Mouse (Mus musculus) gastrocnemius, postnatal 4 days (tissue): ENCODE results near the gene Trabd2b. TPM values are rescaled to one million over a fixed set of nuclear protein-coding genes. Genes with fewer than 3 reads are reported as not detected.

Experiments
- DNase-seq, 2 experiments: peaks; one replicate each; pipeline ENCODE4 v3.0.0; 2021 to 2022; ENCODE audit warnings: low spot score in 2 of 2, mixed read lengths in 2 of 2
- total RNA-seq, 2 experiments: library from RNA; stranded (reverse); gene quantifications; 2 replicates each; pipeline ENCODE4 v1.2.3; 2021

Trabd2b gene
- total RNA-seq, 2 experiments from 2014 or later = 3.1 to 3.8 TPM

DNA sequence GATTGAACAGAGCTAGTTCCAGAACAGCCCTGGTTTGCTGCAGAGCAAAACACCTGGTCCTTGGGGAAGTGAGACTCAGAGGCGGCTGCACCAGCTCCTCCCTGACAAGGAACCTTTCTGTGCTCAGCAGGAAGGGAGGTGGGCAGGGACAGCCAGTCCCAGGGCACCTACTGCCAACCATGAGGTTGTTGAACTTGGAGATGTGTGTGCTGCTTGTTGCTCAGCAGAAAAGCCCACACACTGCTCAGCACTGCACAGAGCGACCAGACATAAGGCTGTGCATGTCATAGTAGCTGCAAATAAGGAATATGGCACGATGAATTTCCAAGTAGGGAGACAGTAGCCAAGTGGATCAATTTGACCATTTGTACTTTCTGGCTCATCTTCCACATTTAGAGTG, 81.2 kb downstream of the Trabd2b start:
- no peak for DNase-seq

DNA sequence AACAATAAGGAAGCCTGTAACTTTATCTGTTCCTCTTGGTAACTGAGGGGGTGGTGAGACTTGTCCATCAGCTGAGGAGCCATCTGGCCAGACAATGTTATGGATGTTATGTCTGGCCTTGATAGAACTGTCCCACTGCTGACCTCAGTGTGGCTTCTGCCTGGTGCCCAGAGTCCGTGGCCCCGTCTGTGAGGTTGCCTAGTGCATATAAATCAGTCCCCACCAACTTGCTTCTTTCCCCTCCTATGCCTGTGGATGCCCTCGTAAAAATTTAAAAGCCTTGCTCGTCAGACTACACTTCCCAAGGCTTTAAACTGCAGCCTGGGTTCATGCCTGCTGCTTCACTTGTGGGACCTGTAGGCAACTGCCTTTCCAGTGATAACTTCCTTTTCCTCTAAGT, 85.6 kb downstream of the Trabd2b start:
- no peak for DNase-seq

DNA sequence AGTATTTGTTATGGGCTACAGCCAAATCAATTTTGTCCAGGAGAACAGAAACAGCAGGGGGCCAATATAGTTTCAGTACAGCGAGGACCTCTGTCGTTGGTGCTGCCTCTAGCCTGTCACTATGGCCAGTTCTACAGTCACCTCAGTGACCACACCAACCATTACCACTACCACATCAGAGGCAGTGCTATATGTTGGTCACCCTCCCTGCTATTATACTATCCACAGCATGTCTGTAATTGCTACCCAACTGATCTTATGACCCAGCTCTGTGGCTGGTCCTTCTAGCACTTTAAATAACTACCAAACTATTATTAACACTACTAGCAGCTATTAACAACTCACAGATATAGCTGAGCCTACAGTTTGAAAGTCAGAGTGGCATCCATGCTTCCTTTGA, 87.5 kb downstream of the Trabd2b start:
- DNase-seq = no peak

DNA sequence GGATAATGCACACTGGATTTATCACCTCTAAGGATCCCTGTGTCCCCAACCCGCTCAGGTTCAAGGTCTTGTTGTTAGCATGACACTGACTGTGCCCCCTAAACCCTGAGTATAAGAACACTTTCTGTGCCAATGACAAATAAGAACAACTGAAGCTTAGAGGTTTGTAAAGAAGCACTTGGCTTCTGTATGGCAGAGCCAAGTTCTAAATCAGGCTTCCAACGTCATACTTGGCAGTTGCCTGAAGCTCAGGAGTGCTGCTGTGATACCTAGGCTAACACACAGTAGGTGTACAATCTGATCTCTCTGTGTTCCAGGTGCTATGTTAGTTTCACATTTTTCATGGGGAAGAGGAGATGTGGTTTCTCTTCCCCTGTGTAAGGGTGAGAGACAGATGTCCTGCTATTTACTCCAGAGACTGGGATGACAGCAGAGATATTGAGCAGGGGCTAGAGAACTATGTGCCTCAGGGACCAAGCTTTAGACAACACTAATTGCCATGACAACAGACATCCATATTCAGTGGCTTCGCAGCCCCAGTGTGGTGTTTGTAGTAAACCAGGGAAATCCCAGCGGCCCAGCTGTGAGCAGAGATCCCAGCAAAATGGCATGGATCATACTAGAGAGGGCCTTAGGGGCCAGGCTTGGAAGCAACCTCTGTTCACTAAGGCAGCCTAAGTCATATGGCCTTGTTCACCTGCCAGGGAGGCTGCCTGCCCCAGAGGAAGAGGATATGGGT, 89.3 kb downstream of the Trabd2b start:
- DNase-seq = no peak

DNA sequence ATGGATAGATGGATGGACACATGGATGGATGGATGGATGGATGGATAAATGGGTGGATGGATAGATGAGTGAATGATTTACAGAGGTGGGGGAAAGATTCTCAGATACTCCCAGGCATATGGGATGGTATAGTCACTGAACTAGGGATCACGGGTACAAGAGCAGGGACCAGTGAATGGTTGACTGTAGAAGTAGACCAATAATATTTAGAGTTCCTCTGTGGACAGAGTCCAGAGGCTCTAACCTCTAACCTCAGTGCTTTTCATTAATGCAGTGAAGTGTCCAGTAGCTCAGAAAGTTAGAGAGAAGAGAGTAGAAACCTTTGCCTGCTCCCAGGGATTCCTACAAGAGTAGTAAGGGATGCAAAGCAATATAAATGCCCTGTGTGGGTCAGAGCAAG, 93.1 kb downstream of the Trabd2b start:
- no peak for DNase-seq

DNA sequence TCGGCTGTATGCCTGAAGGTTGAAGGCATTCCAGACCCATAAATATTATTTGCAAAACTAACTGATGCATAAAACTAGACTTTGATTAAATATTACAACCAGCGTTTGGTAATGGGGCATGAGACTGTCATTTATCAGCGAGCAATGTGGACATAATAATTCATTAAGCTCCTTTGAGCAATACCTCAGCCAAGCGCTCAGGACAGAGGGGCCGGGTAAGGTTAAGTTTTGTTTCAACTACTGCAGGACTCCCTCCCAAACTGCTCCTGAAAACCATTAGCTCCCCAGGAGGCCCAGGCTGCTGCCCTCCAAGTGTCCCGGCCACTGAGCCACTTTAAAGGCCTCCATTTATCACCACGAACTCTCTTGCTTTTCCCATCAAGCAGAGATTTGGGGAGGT, 93.8 kb downstream of the Trabd2b start:
- no peak for DNase-seq

DNA sequence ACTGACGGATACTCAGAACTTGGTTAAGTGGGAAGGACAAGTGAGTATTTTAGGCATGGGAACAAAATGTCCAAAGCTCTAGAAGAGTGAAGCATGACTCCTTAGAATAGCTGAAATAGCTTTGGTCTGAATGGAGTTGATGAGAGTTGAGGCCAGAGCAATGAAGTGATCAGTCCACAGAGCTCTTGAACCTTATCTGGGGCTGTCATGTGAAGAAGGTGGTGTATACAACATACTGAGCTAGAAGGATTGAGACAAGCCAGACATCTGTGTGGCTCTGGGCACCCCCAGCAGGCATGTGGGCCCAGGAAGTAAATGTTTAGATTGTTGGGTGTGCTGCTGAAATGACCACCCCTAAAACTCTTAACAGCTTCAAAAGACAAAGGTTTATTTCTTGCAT, 94.5 kb downstream of the Trabd2b start:
- no peak for DNase-seq

DNA sequence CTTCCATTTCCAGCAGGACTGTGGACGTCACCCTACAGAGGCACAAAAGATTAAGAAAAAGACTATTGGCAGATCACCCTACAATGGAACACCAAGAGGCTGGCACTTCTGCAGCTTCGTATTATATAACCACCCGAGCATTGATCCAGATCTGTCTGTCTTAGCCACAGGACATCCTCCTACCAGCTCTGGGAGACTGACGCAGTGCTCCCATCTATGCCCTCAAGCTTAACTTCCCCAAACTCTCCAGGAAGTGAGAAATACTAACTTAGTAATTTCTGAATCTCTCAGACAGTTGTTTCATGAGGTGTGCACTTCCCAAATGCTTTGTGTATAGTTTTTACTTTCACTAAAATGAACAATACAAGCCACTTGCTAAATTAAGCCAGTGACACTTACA, 95.1 kb downstream of the Trabd2b start:
- DNase-seq = no peak

DNA sequence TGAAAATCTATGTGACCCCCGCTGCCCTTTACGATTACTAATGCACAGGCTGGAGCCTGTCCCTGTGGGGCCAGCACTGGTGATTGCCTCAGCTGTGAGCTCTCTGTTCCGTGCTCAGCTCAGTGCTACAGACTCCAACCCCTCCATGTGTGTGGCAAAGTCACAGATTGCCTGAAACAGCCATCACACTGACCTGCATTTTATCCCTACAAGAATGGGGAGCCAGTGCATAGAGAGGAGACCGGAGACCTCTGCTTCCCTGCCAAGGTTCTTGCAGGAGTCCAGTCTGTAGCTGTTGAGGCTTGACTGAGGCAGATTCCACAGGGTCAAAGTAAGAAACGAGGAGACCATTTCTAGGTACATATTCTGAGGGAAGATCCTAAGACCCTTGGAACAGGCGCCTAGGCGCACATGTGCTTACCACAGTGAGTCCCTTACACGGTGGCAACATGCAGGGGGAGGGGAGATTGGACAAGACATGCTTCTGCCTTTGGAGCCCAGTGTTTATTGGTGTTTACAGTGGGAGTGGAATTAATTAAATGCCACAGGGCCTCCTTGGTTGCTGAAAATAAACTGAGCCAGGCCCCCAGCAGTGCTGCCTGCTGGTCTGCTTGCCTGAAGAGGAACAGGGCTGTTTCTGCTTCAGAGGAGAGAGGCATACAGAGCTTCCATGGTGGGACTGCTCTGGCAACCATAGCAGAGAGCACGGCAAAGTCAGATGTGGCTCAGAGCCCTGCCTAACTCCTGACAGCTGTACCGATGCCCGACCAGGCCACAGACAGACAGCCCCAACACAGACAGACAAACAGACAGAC, 97.9 kb downstream of the Trabd2b start:
- DNase-seq = no peak

DNA sequence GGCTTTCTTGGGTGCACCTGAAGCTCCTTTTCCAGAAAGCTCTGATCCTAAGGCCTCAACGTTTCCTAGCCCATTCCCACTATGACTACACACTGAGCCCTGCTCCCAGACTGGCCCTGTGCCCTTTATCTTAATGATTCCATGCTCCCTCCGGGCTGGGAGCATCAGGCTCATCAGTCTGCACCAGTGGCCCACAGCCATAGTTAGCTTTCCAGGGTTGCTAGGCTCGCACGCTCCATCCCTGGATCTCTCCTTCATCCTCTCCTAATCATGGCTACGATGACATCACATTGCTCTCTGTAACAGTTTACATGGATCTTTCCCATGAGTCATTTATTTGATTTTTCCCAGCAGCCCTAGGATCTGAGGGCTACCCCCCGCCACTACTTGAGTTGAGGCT, 103.1 kb downstream of the Trabd2b start:
- no peak for DNase-seq

DNA sequence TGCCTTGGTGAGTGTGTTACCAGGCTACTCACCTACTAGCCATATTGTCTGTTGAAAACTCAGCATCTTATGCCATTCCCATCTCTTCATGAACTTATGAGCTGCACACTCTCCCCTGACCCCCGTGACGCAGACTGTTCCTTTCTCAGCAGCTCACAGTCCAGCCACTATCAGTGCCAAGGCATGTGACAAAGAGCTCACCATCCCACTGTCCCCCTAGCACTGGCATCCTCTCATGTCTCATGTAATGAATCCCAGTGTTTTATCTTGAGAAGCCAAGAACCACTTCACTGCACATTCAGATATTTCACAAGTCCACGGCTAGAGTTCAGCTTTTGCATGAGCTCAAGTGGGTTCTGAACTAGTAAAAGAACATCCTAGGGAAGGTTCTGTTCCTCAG, 105.1 kb downstream of the Trabd2b start:
- no peak for DNase-seq

DNA sequence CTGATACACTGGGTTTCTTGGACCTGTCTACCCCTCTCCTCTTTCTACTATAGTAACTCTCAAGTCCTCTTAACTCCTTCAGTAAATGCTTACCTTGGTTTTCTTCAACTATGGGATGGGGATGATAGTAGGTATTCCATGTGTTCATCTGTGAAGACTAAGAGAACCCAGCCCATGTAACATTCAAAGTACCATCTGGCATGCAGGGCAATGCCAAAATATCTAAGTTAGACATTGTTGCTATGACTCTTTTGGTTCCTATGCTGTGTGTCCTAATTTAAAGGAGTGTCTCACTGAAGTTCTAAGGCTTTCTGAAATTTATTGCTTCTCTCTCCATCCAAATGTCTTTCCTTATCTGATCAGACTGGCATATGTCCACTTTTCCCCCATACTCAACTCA, 106.6 kb downstream of the Trabd2b start:
- no peak for DNase-seq

DNA sequence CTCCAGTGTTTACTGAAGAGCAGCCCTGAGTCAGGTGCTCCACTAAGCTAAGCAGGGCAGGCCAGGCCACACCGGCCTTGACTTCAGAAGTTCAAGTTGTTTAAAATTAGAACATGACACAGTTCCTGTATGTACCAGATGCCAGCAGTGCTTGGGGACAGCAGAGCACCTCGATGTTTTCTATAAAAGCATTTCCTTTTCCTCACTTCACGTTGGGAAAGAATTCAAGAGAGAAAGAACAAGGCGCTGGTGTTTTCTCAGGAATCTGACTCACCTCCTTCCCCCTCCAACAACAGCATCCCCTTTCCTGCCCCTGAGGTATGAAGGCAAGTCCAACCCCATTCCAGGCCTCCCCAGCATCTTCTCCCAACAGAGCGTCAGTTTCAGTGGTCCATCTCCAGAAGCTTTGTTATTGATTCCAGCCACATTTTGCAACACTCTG, 108.8 kb downstream of the Trabd2b start:
- no peak for DNase-seq

DNA sequence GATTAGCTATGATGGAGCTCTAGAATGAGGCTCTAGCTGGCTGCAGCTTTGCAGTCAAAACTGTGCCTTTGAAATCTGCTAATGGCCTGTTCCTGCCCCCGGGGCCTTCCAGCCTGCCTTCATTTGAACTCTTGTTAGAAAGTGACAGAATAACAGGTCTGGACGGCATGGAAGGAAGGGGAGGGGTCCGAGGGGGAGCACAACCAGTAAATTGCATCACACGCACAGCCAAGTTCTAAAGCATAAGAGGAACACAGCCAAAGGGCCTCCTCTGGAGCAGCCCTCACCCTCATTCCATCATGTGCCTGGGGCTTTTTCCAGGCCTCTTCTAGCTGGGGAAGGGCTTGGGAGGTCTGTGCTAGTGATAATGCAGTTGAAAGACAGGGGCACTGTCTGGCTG, 110.1 kb downstream of the Trabd2b start:
- no peak for DNase-seq

DNA sequence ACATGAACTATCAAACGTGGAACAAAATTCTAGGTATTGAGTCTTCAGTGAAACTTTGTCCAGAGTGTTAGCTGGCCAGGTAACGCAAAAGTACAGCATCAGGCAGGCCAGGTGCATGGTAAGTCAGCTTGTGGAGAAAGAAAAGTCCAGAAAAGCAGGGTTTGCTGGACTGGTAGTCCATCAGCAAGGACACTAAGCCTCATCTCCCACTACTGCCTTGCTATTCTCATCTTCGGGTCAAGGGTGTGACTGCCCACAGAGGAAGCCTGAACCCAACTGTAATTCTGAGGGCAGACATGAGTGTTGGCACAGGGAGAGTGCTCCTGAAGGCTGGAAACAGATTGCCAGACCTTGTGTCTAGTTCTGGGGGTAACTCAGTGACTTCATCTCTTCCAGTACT, 111.5 kb downstream of the Trabd2b start:
- no peak for DNase-seq

DNA sequence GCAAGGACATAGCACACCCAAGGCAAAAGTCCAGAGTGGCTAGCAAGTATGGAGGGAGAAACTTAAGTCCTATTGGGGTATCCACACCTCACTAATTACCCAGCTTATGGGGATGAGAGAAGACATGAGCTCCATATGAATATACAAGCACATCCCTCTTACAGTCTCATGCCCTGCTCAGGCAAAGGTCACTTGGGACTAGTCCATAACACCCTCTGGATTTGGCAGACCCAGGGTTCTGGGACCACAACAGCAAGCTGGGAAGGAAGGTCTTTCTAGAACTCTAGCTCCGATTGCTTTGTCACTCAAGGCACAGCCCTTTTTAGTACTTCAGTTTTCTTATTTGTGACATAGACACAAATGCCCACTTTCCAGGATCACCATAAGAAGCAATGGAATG, 112.0 kb downstream of the Trabd2b start:
- no peak for DNase-seq

DNA sequence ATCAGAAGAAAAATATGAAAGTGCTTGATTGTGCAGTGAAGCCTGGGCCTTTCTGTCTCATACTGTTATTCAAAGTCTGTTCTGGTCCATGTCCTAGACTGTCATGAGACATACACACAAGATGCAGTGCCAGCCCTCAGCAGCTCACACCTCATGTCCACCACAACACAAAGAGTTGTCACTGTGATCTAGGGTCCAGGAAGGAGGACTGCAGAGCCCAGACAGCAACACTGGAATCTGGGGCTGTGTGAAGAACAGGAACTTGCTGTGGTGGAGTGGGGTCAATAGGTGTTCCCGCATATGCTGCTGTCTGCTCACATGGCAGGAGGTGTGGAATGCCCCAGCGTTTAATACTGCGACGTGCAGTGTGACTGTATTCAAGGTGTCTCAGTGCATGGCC, 112.8 kb downstream of the Trabd2b start:
- no peak for DNase-seq

DNA sequence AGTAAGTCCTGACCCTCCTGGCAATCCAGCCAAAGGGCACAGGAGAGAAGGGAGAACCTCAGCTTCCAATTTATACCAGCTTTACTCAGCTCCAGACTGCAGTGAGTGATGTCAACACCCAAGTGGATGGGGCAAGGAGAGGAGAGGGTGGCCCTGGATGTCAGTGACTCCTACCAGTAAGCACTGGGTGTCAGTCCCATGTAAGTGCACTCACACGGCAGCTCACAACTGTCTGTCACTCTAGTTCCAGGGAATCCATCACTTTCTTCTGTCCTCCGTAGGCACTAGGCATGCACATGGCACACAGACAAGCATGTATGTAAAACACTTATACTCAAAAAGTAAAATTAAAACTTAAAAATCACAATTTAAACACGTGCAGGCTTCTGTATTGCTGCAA, 113.4 kb downstream of the Trabd2b start:
- DNase-seq = no peak

DNA sequence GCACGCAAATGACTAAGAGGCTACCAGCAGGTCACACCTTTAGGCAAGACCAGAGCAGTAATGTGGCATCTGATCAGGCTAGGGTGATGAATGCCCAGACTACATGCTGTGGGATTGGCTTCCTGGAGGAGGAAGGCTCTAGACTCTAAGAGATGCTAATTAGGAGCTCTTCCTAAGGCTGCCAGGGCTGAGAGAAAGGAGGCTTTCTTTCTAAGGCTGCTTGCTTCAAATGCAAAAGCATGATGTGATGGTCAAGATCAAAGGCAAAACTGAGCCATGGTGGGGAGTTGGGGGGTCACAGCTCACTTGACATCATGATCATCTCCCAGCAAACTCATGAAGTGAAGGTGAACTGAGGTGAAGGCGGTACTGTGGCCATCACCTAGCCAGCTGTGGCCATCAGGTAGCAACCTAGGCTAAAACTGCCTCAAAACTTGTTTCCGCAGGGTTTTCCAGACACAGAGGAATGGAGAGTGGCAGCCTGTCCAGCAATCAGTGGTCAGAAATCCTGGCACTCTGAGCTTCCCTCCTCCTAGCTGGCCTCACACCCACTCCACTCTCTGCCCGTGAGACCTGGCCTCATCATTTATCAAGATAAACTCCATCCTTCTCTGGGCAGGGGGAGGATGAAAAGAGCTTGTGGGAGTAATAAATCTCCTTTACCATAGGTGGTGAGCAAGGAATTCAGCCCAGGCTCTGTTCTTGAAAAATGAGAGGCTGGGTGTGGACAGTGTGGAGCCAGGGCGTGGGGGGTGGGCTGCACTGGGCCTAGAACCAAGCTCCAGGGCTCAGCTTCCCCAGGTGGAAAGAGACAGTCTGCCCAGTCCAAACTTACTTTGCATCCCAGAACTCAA, 117.0 kb downstream of the Trabd2b start:
- no peak for DNase-seq

DNA sequence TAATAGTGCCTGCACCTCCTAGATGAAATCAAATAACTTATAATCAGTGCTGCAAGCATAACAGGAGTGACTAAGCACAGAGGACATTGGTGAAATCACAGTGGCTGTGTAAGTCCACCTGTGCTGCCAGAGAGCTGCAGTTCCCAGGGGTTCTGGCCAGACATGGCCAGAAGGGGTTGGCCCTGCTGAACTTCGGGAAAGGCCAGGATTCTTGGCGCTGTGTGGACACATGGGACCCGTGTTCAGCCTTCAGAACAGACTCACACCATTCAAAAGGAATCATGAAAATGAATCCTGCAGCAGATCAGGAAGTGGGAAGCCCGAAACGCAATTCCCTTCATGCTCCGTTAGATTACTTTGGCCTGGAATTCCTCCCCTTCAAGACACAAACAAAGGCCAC, 125.1 kb downstream of the Trabd2b start:
- no peak for DNase-seq

DNA sequence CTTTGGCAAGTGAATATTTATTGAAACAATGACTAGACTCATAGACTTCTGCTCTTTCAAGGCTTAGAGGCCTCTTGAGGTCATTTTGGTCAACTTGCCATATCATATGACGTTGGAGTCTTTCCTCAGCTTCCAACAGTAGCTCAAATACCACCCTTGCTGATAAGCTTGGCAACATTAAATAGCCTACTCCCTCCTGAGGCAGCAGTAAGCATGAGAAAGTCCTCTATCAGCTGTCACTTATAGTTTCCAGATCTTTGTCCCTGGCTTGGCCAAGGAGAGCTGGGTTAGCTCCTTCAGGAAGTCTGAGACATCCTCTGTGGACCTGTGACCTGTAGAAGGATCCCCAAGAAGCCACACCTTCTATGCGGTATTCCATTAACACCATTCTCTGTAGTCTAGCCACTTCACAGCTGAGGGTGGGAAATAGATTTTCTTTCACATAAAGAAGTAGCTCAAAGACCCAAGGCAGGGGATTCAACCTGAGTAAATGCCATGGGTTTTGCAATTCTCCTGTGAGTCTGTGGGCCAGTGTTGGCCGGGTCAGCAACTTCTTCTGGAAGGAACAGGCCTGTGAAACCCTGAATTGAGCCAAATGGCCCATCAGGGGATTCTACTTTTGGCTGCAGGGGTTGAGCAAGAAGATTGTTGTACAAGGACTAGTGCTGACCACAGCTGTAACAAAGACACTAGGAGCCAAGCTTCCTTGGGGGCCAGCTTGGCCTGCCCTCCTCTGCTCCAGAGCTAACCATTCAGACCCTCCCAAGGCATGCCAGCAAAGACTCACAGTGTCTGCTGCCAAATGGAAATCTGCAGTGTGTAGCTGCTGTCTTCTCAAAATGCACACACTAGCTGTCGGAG, 127.6 kb downstream of the Trabd2b start:
- DNase-seq = peak; percentile 26 to 71
